Mouse (Mus musculus) neutrophil, adult 83 days (primary cell): ENCODE results near the gene Btbd35f23. TPM values are rescaled to one million over a fixed set of nuclear protein-coding genes. Genes with fewer than 3 reads are reported as not detected.

Experiments used
- total RNA-seq, 2 experiments: library from RNA; stranded (reverse); gene quantifications; one replicate each; pipeline ENCODE4 v1.2.4; 2023

The Btbd35f23 gene
- not detected for total RNA-seq

GRCm38 (mm10) chrX:3076575-3076974, at the start of gene Btbd35f23:
Btbd35f23 (plus strand) TSS chrX:3076875.

Other genes with a start within 250 kb of the Btbd35f23 start
- not detected for gene Btbd35f24, start 119.0 kb downstream of the Btbd35f23 start, total RNA-seq